Comparison of ENCODE assay signal across 10 mouse cellular contexts in genomic region chr6:146978691-146979114, GRCm38 (mm10). TPM values are rescaled to one million over a fixed set of nuclear protein-coding genes. Genes with fewer than 3 reads are reported as not detected.
DNase-seq lines count a peak whose midpoint lies in the region; ATAC-seq and TF ChIP-seq lines count a peak whose summit lies in the region.
"Had no signal": no experiment of that assay in that cellular context is flagged by ENCODE, and none has a peak within 500 bp of the region (broad histone marks: within the 10 kb centered on the region; RNA-seq: fewer than 3 reads in every experiment).

No protein-coding gene starts in this region.

- peak; percentile 14; the same call in 1 of the 2 replicates for TF ChIP-seq CTCF in cerebellum, adult 2 months (IDR thresholded peaks at IDR 0.05; ENCODE audit: borderline replicate concordance, insufficient read depth, low read depth, low read length)

- H3K9me3 ChIP-seq in kidney, embryonic 15.5 days (replicated peaks), result no peaks in the 10 kb centered on the region
- H3K9me3 ChIP-seq in stomach, embryonic 16.5 days (replicated peaks; ENCODE audit: control insufficient read depth, low read length), result no peaks in the 10 kb centered on the region
- H3K9me3 ChIP-seq: neural tube, embryonic 13.5 days had no signal

- H3K27ac ChIP-seq in cerebellum, adult 2 months (ENCODE audit: insufficient read depth, low read length), result no peak overlapping the region
- H3K27ac ChIP-seq in kidney, embryonic 15.5 days, result peak overlapping the region; percentile 56; the same call in 1 of the 2 replicates
- H3K27ac ChIP-seq in stomach, embryonic 16.5 days (ENCODE audit: low read length), result no peak overlapping the region
- H3K27ac ChIP-seq: neural tube, embryonic 13.5 days had no signal

- TF ChIP-seq POLR2A in cerebellum, adult 2 months (IDR thresholded peaks at IDR 0.05; ENCODE audit: borderline replicate concordance, insufficient read depth, low read length), result no peak

- DNase-seq in cerebellum, adult 2 months, result no peak
- peak; percentile 42 for DNase-seq in retina, embryonic 14.5 days (ENCODE audit: low spot score)
- DNase-seq in retina, postnatal 1 day, result no peak
- DNase-seq in urinary bladder, adult 2 months (ENCODE audit: low spot score), result no peak
- no peak for DNase-seq in frontal cortex, postnatal 36 days (ENCODE audit: low spot score in 2 of 2)
- DNase-seq: cerebellum, adult 9-10 months had no signal

- H3K4me3 ChIP-seq in cerebellum, adult 2 months (replicated peaks; ENCODE audit: insufficient read depth, low read depth, low read length), result no peak overlapping the region
- H3K4me3 ChIP-seq in kidney, embryonic 15.5 days (replicated peaks), result no peak overlapping the region
- H3K4me3 ChIP-seq in stomach, embryonic 16.5 days (replicated peaks; ENCODE audit: low read length), result no peak overlapping the region
- H3K4me3 ChIP-seq: neural tube, embryonic 13.5 days had no signal

- no peak for ATAC-seq in cerebellum, adult (ENCODE audit: insufficient number of reproducible peaks, low FRiP score, low TSS enrichment)
- peak; percentile 31; the same call in 1 of the 2 replicates for ATAC-seq in kidney, embryonic 15.5 days (replicated peaks; ENCODE audit: low FRiP score)
- peak; percentile 15; the same call in 1 of the 2 replicates for ATAC-seq in stomach, embryonic 16.5 days (ENCODE audit: insufficient read depth, low FRiP score)

- 65% methylated on average over 5 of the region's 5 CpGs for WGBS in cerebellum, adult 2 months
- WGBS in kidney, embryonic 15.5 days, result 44% methylated on average over 5 of the region's 5 CpGs
- 29% methylated on average over 5 of the region's 5 CpGs for WGBS in stomach, embryonic 16.5 days

- H3K9ac ChIP-seq in kidney, embryonic 15.5 days, result no peak overlapping the region
- no peak overlapping the region for H3K9ac ChIP-seq in stomach, embryonic 16.5 days (ENCODE audit: low read length)
- H3K9ac ChIP-seq: neural tube, embryonic 13.5 days had no signal

- peaks cover 55% of the 10 kb centered on the region for H3K36me3 ChIP-seq in kidney, embryonic 15.5 days
- H3K36me3 ChIP-seq in stomach, embryonic 16.5 days (ENCODE audit: control insufficient read depth, insufficient read depth, low read length), result no peaks in the 10 kb centered on the region
- H3K36me3 ChIP-seq: neural tube, embryonic 13.5 days had no signal

- no peak overlapping the region for H3K4me2 ChIP-seq in kidney, embryonic 15.5 days
- H3K4me2 ChIP-seq in stomach, embryonic 16.5 days (ENCODE audit: low read depth, low read length), result no peak overlapping the region
- H3K4me2 ChIP-seq: neural tube, embryonic 13.5 days had no signal

- H3K4me1 ChIP-seq in cerebellum, adult 2 months (ENCODE audit: control insufficient read depth, insufficient read depth, low read length), result no peaks in the 10 kb centered on the region
- H3K4me1 ChIP-seq in kidney, embryonic 15.5 days, result peaks cover 16% of the 10 kb centered on the region
- H3K4me1 ChIP-seq in stomach, embryonic 16.5 days (ENCODE audit: control insufficient read depth, insufficient read depth, low read length), result peaks cover 10% of the 10 kb centered on the region

- no peaks in the 10 kb centered on the region for H3K27me3 ChIP-seq in cerebellum, adult 2 months (ENCODE audit: control insufficient read depth, insufficient read depth, low read length)
- no peaks in the 10 kb centered on the region for H3K27me3 ChIP-seq in kidney, embryonic 15.5 days
- H3K27me3 ChIP-seq in stomach, embryonic 16.5 days (ENCODE audit: control insufficient read depth, insufficient read depth, low read length), result no peaks in the 10 kb centered on the region
- H3K27me3 ChIP-seq: neural tube, embryonic 13.5 days had no signal

RNA-seq across cellular contexts. Expression of gene 1700034J05Rik, which starts 24.5 kb away (rescaled TPM):
- polyA plus RNA-seq in cerebellum, adult 2 months (2012; rRNA removed), result not detected in 2 replicates
- polyA plus RNA-seq in kidney, embryonic 15.5 days (2015; fragmentation: Nextera tagmentation; extraction: Ambion mirVana), result 0.22 and 0.36 TPM in 2 replicates
- 0.14 and 0.21 TPM in 2 replicates for polyA plus RNA-seq in stomach, embryonic 16.5 days (2015; fragmentation: Nextera tagmentation; extraction: Ambion mirVana)
- polyA plus RNA-seq in urinary bladder, adult 2 months (2012; rRNA removed), result not detected in 2 replicates
- polyA plus RNA-seq: neural tube, embryonic 13.5 days had no signal

RNA-seq across cellular contexts. Expression of gene Rep15, which starts 53.7 kb away (rescaled TPM):
- polyA plus RNA-seq in cerebellum, adult 2 months (2012; rRNA removed), result 0.40 and 0.69 TPM in 2 replicates
- 1.4 and 1.5 TPM in 2 replicates for polyA plus RNA-seq in kidney, embryonic 15.5 days (2015; fragmentation: Nextera tagmentation; extraction: Ambion mirVana)
- polyA plus RNA-seq in stomach, embryonic 16.5 days (2015; fragmentation: Nextera tagmentation; extraction: Ambion mirVana), result 3.6 and 5.6 TPM in 2 replicates
- 1.2 and 1.3 TPM in 2 replicates for polyA plus RNA-seq in urinary bladder, adult 2 months (2012; rRNA removed)
